8 mouse cellular contexts compared by ENCODE assay signal in genomic region chr8:90869920-90870777, GRCm38 (mm10). TPM values are rescaled to one million over a fixed set of nuclear protein-coding genes. Genes with fewer than 3 reads are reported as not detected.
DNase-seq lines count a peak whose midpoint lies in the region; ATAC-seq and TF ChIP-seq lines count a peak whose summit lies in the region.

No protein-coding gene starts in this region.

- 0 out of 2 replicates have a peak overlapping the region, but pooled peaks have one; percentile 24 for H3K9ac ChIP-seq in ES-Bruce4 (ENCODE audit: low read depth, poor library complexity, severe bottlenecking)
- peak overlapping the region; percentile 37; the same call in 1 of the 2 replicates for H3K9ac ChIP-seq in forebrain, postnatal 0 days
- 0 out of 2 replicates have a peak overlapping the region, but pooled peaks have one; percentile 44 for H3K9ac ChIP-seq in intestine, embryonic 16.5 days (ENCODE audit: low read depth, low read length)
- H3K9ac ChIP-seq in limb, embryonic 11.5 days (ENCODE audit: low read length), result no peak overlapping the region
- 0 out of 2 replicates have a peak overlapping the region, but pooled peaks have one; percentile 30 for H3K9ac ChIP-seq in neural tube, embryonic 12.5 days

- H3K36me3 ChIP-seq in ES-Bruce4 (ENCODE audit: control insufficient read depth, insufficient read depth, low read length, poor library complexity, severe bottlenecking), result peaks cover 5% of the 10 kb centered on the region; the same call in 1 of the 2 replicates
- no peaks in the 10 kb centered on the region for H3K36me3 ChIP-seq in forebrain, postnatal 0 days (ENCODE audit: insufficient read depth)
- no peaks in the 10 kb centered on the region for H3K36me3 ChIP-seq in intestine, embryonic 16.5 days (ENCODE audit: control insufficient read depth, insufficient read depth, low read length)
- H3K36me3 ChIP-seq in limb, embryonic 11.5 days (ENCODE audit: control insufficient read depth, insufficient read depth, low read length), result no peaks in the 10 kb centered on the region
- no peaks in the 10 kb centered on the region for H3K36me3 ChIP-seq in neural tube, embryonic 12.5 days

- H3K27me3 ChIP-seq in ES-Bruce4 (ENCODE audit: control insufficient read depth, insufficient read depth, low read length, poor library complexity, severe bottlenecking), result no peaks in the 10 kb centered on the region
- H3K27me3 ChIP-seq in forebrain, postnatal 0 days (ENCODE audit: insufficient read depth, low read length), result no peaks in the 10 kb centered on the region
- H3K27me3 ChIP-seq in intestine, embryonic 16.5 days (replicated peaks; ENCODE audit: control insufficient read depth, insufficient read depth, low read length), result no peaks in the 10 kb centered on the region
- H3K27me3 ChIP-seq in limb, embryonic 11.5 days (ENCODE audit: control insufficient read depth, insufficient read depth, low read length), result no peaks in the 10 kb centered on the region
- no peaks in the 10 kb centered on the region for H3K27me3 ChIP-seq in neural tube, embryonic 12.5 days (replicated peaks)

- peak overlapping the region; percentile 46 for H3K4me2 ChIP-seq in forebrain, postnatal 0 days (ENCODE audit: low read depth)
- peak overlapping the region; percentile 30; the same call in 1 of the 2 replicates for H3K4me2 ChIP-seq in intestine, embryonic 16.5 days (ENCODE audit: low read depth, low read length)
- H3K4me2 ChIP-seq in limb, embryonic 11.5 days (ENCODE audit: low read depth, severe bottlenecking), result 0 out of 2 replicates have a peak overlapping the region, but pooled peaks have one; percentile 27
- H3K4me2 ChIP-seq in neural tube, embryonic 12.5 days (replicated peaks), result peak overlapping the region; percentile 50

- TF ChIP-seq EP300 in ES-Bruce4 (IDR thresholded peaks at IDR 0.05; ENCODE audit: insufficient read depth, low read depth, low read length), result 0 out of 2 replicates have a peak, but pooled peaks have one; percentile 57

- TF ChIP-seq CTCF in ES-Bruce4 (IDR thresholded peaks at IDR 0.05; ENCODE audit: low read depth, low read length), result no peak
- no peak for TF ChIP-seq CTCF in brain, embryonic 14.5 days (IDR thresholded peaks at IDR 0.05; ENCODE audit: borderline replicate concordance, extremely low read depth, insufficient read depth, insufficient read length)
- no peak for TF ChIP-seq CTCF in forebrain, postnatal 0 days (IDR thresholded peaks at IDR 0.05; ENCODE audit: low read depth)

- no peaks in the 10 kb centered on the region for H3K9me3 ChIP-seq in ES-Bruce4 (replicated peaks; ENCODE audit: control insufficient read depth, insufficient read depth, low read length, poor library complexity, severe bottlenecking)
- no peaks in the 10 kb centered on the region for H3K9me3 ChIP-seq in forebrain, postnatal 0 days (ENCODE audit: low read length)
- no peaks in the 10 kb centered on the region for H3K9me3 ChIP-seq in intestine, embryonic 16.5 days (ENCODE audit: control insufficient read depth, low read length)
- H3K9me3 ChIP-seq in limb, embryonic 11.5 days (ENCODE audit: control insufficient read depth, low read length), result no peaks in the 10 kb centered on the region
- H3K9me3 ChIP-seq in neural tube, embryonic 12.5 days, result no peaks in the 10 kb centered on the region

- WGBS in forebrain, postnatal 0 days, result 5% methylated on average over 22 of the region's 22 CpGs
- WGBS in intestine, embryonic 16.5 days, result 21% methylated on average over 22 of the region's 22 CpGs
- 10% methylated on average over 22 of the region's 22 CpGs for WGBS in limb, embryonic 11.5 days
- 5% methylated on average over 22 of the region's 22 CpGs for WGBS in neural tube, embryonic 12.5 days

- ATAC-seq in forebrain, postnatal 0 days, result peak; percentile 92
- ATAC-seq in intestine, embryonic 16.5 days, result no peak; the same call in none of the 2 replicates
- ATAC-seq in limb, embryonic 11.5 days (ENCODE audit: insufficient number of reproducible peaks, low FRiP score, low TSS enrichment, low read depth), result no peak
- peak; percentile 86 for ATAC-seq in neural tube, embryonic 12.5 days (ENCODE audit: low FRiP score, low read depth)

- no peak for TF ChIP-seq POLR2A in ES-Bruce4 (IDR thresholded peaks at IDR 0.05; ENCODE audit: insufficient read depth, low read length)
- TF ChIP-seq POLR2A in brain, embryonic 14.5 days (IDR thresholded peaks at IDR 0.05; ENCODE audit: borderline replicate concordance, extremely low read depth, insufficient read depth, insufficient read length, poor library complexity, severe bottlenecking), result no peak

- H3K4me3 ChIP-seq in ES-Bruce4 (ENCODE audit: low read depth, low read length), result peak overlapping the region; percentile 4; the same call in 1 of the 2 replicates
- peak overlapping the region; percentile 14; the same call in 1 of the 2 replicates for H3K4me3 ChIP-seq in forebrain, postnatal 0 days (ENCODE audit: low read depth, low read length)
- H3K4me3 ChIP-seq in intestine, embryonic 16.5 days (ENCODE audit: low read length), result no peak overlapping the region
- no peak overlapping the region for H3K4me3 ChIP-seq in limb, embryonic 11.5 days (ENCODE audit: low read depth, low read length)
- no peak overlapping the region for H3K4me3 ChIP-seq in neural tube, embryonic 12.5 days

- peak overlapping the region; percentile 71 for H3K27ac ChIP-seq in ES-Bruce4 (ENCODE audit: insufficient read depth, low read length)
- peak overlapping the region; percentile 70 for H3K27ac ChIP-seq in forebrain, postnatal 0 days (ENCODE audit: low read depth, low read length)
- peak overlapping the region; percentile 67 for H3K27ac ChIP-seq in intestine, embryonic 16.5 days (ENCODE audit: low read length)
- no peak overlapping the region for H3K27ac ChIP-seq in limb, embryonic 11.5 days (replicated peaks; ENCODE audit: low read depth, low read length)
- peak overlapping the region; percentile 77 for H3K27ac ChIP-seq in neural tube, embryonic 12.5 days

- DNase-seq in brain, embryonic 14.5 days (ENCODE audit: low read depth), result peak; percentile 97
- DNase-seq in forebrain, postnatal 0 days, result peak; percentile 78
- no peak for DNase-seq in limb, embryonic 11.5 days (ENCODE audit: low spot score)
- DNase-seq in ovary, postnatal 36 days (ENCODE audit: low spot score), result no peak
- DNase-seq in adrenal gland, postnatal 4 days (ENCODE audit: low spot score in 2 of 2), result no peak

- peaks cover 18% of the 10 kb centered on the region for H3K4me1 ChIP-seq in ES-Bruce4 (ENCODE audit: control insufficient read depth, insufficient read depth, low read length)
- H3K4me1 ChIP-seq in forebrain, postnatal 0 days (ENCODE audit: insufficient read depth), result 0 out of 2 replicates have a peak, but pooled peaks cover 8% of the 10 kb centered on the region
- peaks cover 31% of the 10 kb centered on the region for H3K4me1 ChIP-seq in intestine, embryonic 16.5 days (ENCODE audit: control insufficient read depth, insufficient read depth, low read length)
- H3K4me1 ChIP-seq in limb, embryonic 11.5 days (ENCODE audit: control insufficient read depth, insufficient read depth, low read length), result peaks cover 18% of the 10 kb centered on the region
- peaks cover 45% of the 10 kb centered on the region for H3K4me1 ChIP-seq in neural tube, embryonic 12.5 days

RNA-seq across cellular contexts. Expression of gene Chd9, which starts 42.0 kb away (rescaled TPM):
- 67.7 and 71.6 TPM in 2 replicates for polyA plus RNA-seq in ES-Bruce4 (2011; ENCODE audit: insufficient read depth, insufficient read length, low read depth, missing spikeins)
- 74.7 and 79.5 TPM in 2 replicates for polyA plus RNA-seq in brain, embryonic 14.5 days (2012; rRNA removed)
- 49.5 and 74.5 TPM in 2 replicates for total RNA-seq in forebrain, postnatal 0 days (2014; rRNA removed)
- 48.4 and 73.6 TPM in 2 replicates for polyA plus RNA-seq in forebrain, postnatal 0 days (2015; fragmentation: Nextera tagmentation; extraction: Ambion mirVana)
- 283 and 397 TPM in 2 replicates for polyA plus RNA-seq in intestine, embryonic 16.5 days (2015; fragmentation: Nextera tagmentation; extraction: Ambion mirVana)
- 60.0 and 62.2 TPM in 2 replicates for polyA plus RNA-seq in limb, embryonic 11.5 days (2014; fragmentation: Nextera tagmentation; extraction: Ambion mirVana)
- polyA plus RNA-seq in neural tube, embryonic 12.5 days (2016; fragmentation: Nextera tagmentation; extraction: Ambion mirVana), result 81.4 and 84.1 TPM in 2 replicates
- 10 to 100 TPM; 65.3 to 83.3 TPM for total RNA-seq in adrenal gland, postnatal 4 days (2021)

RNA-seq across cellular contexts. Expression of gene Gm19935, which starts 53.0 kb away (rescaled TPM):
- polyA plus RNA-seq in ES-Bruce4 (2011; ENCODE audit: insufficient read depth, insufficient read length, low read depth, missing spikeins), result not detected in 2 replicates
- 0.33 and 1.2 TPM in 2 replicates for polyA plus RNA-seq in brain, embryonic 14.5 days (2012; rRNA removed)
- total RNA-seq in forebrain, postnatal 0 days (2014; rRNA removed), result 2.5 and 5.0 TPM in 2 replicates
- 2.9 and 4.6 TPM in 2 replicates for polyA plus RNA-seq in forebrain, postnatal 0 days (2015; fragmentation: Nextera tagmentation; extraction: Ambion mirVana)
- 0.18 TPM in 1 of 2 replicates, not detected in the other for polyA plus RNA-seq in intestine, embryonic 16.5 days (2015; fragmentation: Nextera tagmentation; extraction: Ambion mirVana)
- polyA plus RNA-seq in limb, embryonic 11.5 days (2014; fragmentation: Nextera tagmentation; extraction: Ambion mirVana), result not detected in 2 replicates
- polyA plus RNA-seq in neural tube, embryonic 12.5 days (2016; fragmentation: Nextera tagmentation; extraction: Ambion mirVana), result 0.47 and 0.69 TPM in 2 replicates
- total RNA-seq in adrenal gland, postnatal 4 days (2021), result not detected

Comparison
In these comparisons a context has a peak if more than half of its experiments do, and no peak if none do; other contexts are left out.
1. H3K4me3 ChIP-seq: peak in ES-Bruce4 (single experiment) and forebrain, postnatal 0 days (single experiment); none in intestine, embryonic 16.5 days (single experiment), limb, embryonic 11.5 days (single experiment) and neural tube, embryonic 12.5 days (single experiment).
2. DNase-seq: peak in brain, embryonic 14.5 days (single experiment) and forebrain, postnatal 0 days (single experiment); none in limb, embryonic 11.5 days (single experiment), ovary, postnatal 36 days (single experiment) and adrenal gland, postnatal 4 days (0 of 2).
3. ATAC-seq: peak in forebrain, postnatal 0 days (single experiment) and neural tube, embryonic 12.5 days (single experiment); none in intestine, embryonic 16.5 days (single experiment) and limb, embryonic 11.5 days (single experiment).
4. Peak in every context shown above with its lines, with median percentiles within 50 percentile points of each other: H3K4me2 ChIP-seq.